10 mouse cellular contexts compared by ENCODE assay signal in genomic region chr13:111210649-111211378, GRCm38 (mm10). TPM values are rescaled to one million over a fixed set of nuclear protein-coding genes. Genes with fewer than 3 reads are reported as not detected.
A peak's percentile ranks its signal among the peaks of the same experiment; 100 is the strongest.
DNase-seq lines count a peak whose midpoint lies in the region; ATAC-seq and TF ChIP-seq lines count a peak whose summit lies in the region.
"Had no signal": no experiment of that assay in that cellular context is flagged by ENCODE, and none has a peak within 500 bp of the region (broad histone marks: within the 10 kb centered on the region; RNA-seq: fewer than 3 reads in every experiment).

No protein-coding gene starts in this region.

- no peak for TF ChIP-seq EP300 in heart, postnatal 0 days (IDR thresholded peaks at IDR 0.05; ENCODE audit: low read depth)

- no peaks in the 10 kb centered on the region for H3K9me3 ChIP-seq in midbrain, embryonic 11.5 days (ENCODE audit: control insufficient read depth, low read length)
- H3K9me3 ChIP-seq in midbrain, embryonic 15.5 days = no peaks in the 10 kb centered on the region
- H3K9me3 ChIP-seq in heart, postnatal 0 days (replicated peaks; ENCODE audit: control insufficient read depth, low read length) = no peaks in the 10 kb centered on the region
- H3K9me3 ChIP-seq: forebrain, embryonic 15.5 days had no signal

- no peak overlapping the region for H3K9ac ChIP-seq in midbrain, embryonic 11.5 days (ENCODE audit: low read length)
- H3K9ac ChIP-seq in midbrain, embryonic 15.5 days = no peak overlapping the region
- H3K9ac ChIP-seq in heart, postnatal 0 days (replicated peaks; ENCODE audit: low read depth, low read length) = no peak overlapping the region
- H3K9ac ChIP-seq: forebrain, embryonic 15.5 days had no signal

- H3K4me2 ChIP-seq in midbrain, embryonic 11.5 days = no peak overlapping the region
- H3K4me2 ChIP-seq in midbrain, embryonic 15.5 days = no peak overlapping the region
- H3K4me2 ChIP-seq in heart, postnatal 0 days (ENCODE audit: low read depth, low read length) = peak overlapping the region; percentile 14; the same call in 1 of the 2 replicates
- H3K4me2 ChIP-seq: forebrain, embryonic 15.5 days had no signal

- intact Hi-C loops in left cerebral cortex, postnatal 10 days (cut with DNase I) = no loop called here

- no peaks in the 10 kb centered on the region for H3K36me3 ChIP-seq in midbrain, embryonic 11.5 days (ENCODE audit: control insufficient read depth, insufficient read depth, low read length)
- H3K36me3 ChIP-seq in midbrain, embryonic 15.5 days (replicated peaks) = no peaks in the 10 kb centered on the region
- no peaks in the 10 kb centered on the region for H3K36me3 ChIP-seq in heart, postnatal 0 days (replicated peaks; ENCODE audit: control insufficient read depth, insufficient read depth, low read length)
- H3K36me3 ChIP-seq: forebrain, embryonic 15.5 days had no signal

- H3K4me3 ChIP-seq in midbrain, embryonic 11.5 days (ENCODE audit: low read depth, low read length) = no peak overlapping the region
- no peak overlapping the region for H3K4me3 ChIP-seq in midbrain, embryonic 15.5 days
- no peak overlapping the region for H3K4me3 ChIP-seq in heart, postnatal 0 days (ENCODE audit: low read depth, low read length)
- H3K4me3 ChIP-seq: forebrain, embryonic 15.5 days had no signal

- H3K27ac ChIP-seq in midbrain, embryonic 11.5 days (ENCODE audit: low read depth, low read length) = no peak overlapping the region
- no peak overlapping the region for H3K27ac ChIP-seq in midbrain, embryonic 15.5 days
- H3K27ac ChIP-seq in heart, postnatal 0 days (ENCODE audit: low read depth) = no peak overlapping the region
- H3K27ac ChIP-seq: forebrain, embryonic 15.5 days had no signal

- no peak for TF ChIP-seq CTCF in heart, postnatal 0 days (IDR thresholded peaks at IDR 0.05; ENCODE audit: low read depth)

- peak; percentile 33 for DNase-seq in midbrain, embryonic 11.5 days (ENCODE audit: low spot score, missing footprints)
- no peak for DNase-seq in heart, postnatal 0 days (ENCODE audit: low spot score)
- DNase-seq in kidney, postnatal 36 days = peak; percentile 46 to 52
- DNase-seq in ovary, postnatal 36 days (ENCODE audit: low spot score) = peak; percentile 15
- no peak for DNase-seq in retina, embryonic 14.5 days (ENCODE audit: low spot score)
- DNase-seq in left cerebral cortex, postnatal 10 days (ENCODE audit: extremely low spot score in 1 of 2, low spot score in 2 of 2) = no peak
- DNase-seq in gastrocnemius, adult 18-20 months (ENCODE audit: low spot score) = no peak

- WGBS in midbrain, embryonic 11.5 days = 60% methylated on average over 8 of the region's 8 CpGs
- 50% methylated on average over 8 of the region's 8 CpGs for WGBS in midbrain, embryonic 15.5 days
- 50% methylated on average over 8 of the region's 8 CpGs for WGBS in heart, postnatal 0 days

- H3K27me3 ChIP-seq in midbrain, embryonic 11.5 days (ENCODE audit: control insufficient read depth, insufficient read depth, low read length) = no peaks in the 10 kb centered on the region
- H3K27me3 ChIP-seq in midbrain, embryonic 15.5 days (replicated peaks) = no peaks in the 10 kb centered on the region
- no peaks in the 10 kb centered on the region for H3K27me3 ChIP-seq in heart, postnatal 0 days (ENCODE audit: control insufficient read depth, insufficient read depth, low read length)
- H3K27me3 ChIP-seq: forebrain, embryonic 15.5 days had no signal

- no peaks in the 10 kb centered on the region for H3K4me1 ChIP-seq in midbrain, embryonic 11.5 days (ENCODE audit: control insufficient read depth, insufficient read depth, low read length)
- no peaks in the 10 kb centered on the region for H3K4me1 ChIP-seq in midbrain, embryonic 15.5 days
- no peaks in the 10 kb centered on the region for H3K4me1 ChIP-seq in heart, postnatal 0 days (ENCODE audit: control insufficient read depth, insufficient read depth)
- H3K4me1 ChIP-seq: forebrain, embryonic 15.5 days had no signal

- ATAC-seq in midbrain, embryonic 11.5 days (ENCODE audit: low FRiP score) = no peak
- ATAC-seq in midbrain, embryonic 15.5 days (replicated peaks) = no peak
- ATAC-seq in heart, postnatal 0 days (ENCODE audit: insufficient read depth, low read depth) = no peak
- ATAC-seq: forebrain, embryonic 15.5 days had no signal

RNA-seq across cellular contexts. Expression of gene Actbl2, which starts 44.0 kb away (rescaled TPM):
- not detected in 2 replicates for polyA plus RNA-seq in midbrain, embryonic 11.5 days (2014; fragmentation: Nextera tagmentation; extraction: Ambion mirVana)
- not detected in 2 replicates for polyA plus RNA-seq in midbrain, embryonic 15.5 days (2015; fragmentation: Nextera tagmentation; extraction: Ambion mirVana)
- not detected in 2 replicates for total RNA-seq in heart, postnatal 0 days (2014; rRNA removed; ENCODE audit: low replicate concordance)
- not detected in 2 replicates for polyA plus RNA-seq in heart, postnatal 0 days (2015; fragmentation: Nextera tagmentation; extraction: Ambion mirVana)
- not detected for total RNA-seq in left cerebral cortex, postnatal 10 days (2021)
- total RNA-seq in gastrocnemius, adult 18-20 months (2021) = not detected
- total RNA-seq: left cerebral cortex, postnatal 36 days had no signal
- polyA plus RNA-seq: forebrain, embryonic 15.5 days had no signal

Comparison
In these comparisons a context has a peak if more than half of its experiments do, and no peak if none do; other contexts are left out.
1. DNase-seq: peak in midbrain, embryonic 11.5 days (single experiment), kidney, postnatal 36 days (2 of 2) and ovary, postnatal 36 days (single experiment); none in heart, postnatal 0 days (single experiment), retina, embryonic 14.5 days (single experiment), left cerebral cortex, postnatal 10 days (0 of 2) and gastrocnemius, adult 18-20 months (single experiment).